Mouse (Mus musculus) testis, adult 2 months (tissue): ENCODE data around the gene Tnfaip8l1. TPM values are rescaled to one million over a fixed set of nuclear protein-coding genes. Genes with fewer than 3 reads are reported as not detected.

Source experiments
- H3K27ac ChIP-seq: fragments of 200-500 bp; 2 replicates; pipeline ENCODE4 v1.5.1; 2012; ENCODE audit warnings: low read depth, low read length; ENCODE audit not compliant: control insufficient read depth, insufficient read depth
- H3K27me3 ChIP-seq: fragments of 200-500 bp; 2 replicates; pipeline ENCODE4 v1.6.1; 2012; ENCODE audit warnings: mild to moderate bottlenecking, low read length, moderate library complexity; ENCODE audit not compliant: control insufficient read depth, insufficient read depth
- H3K36me3 ChIP-seq: fragments of 200-500 bp; 2 replicates; pipeline ENCODE4 v1.6.1; 2012; ENCODE audit warnings: mild to moderate bottlenecking, low read length; ENCODE audit not compliant: control insufficient read depth, insufficient read depth
- H3K4me1 ChIP-seq: fragments of 200-500 bp; 2 replicates; pipeline ENCODE4 v1.6.1; 2012; ENCODE audit warnings: low read length; ENCODE audit not compliant: control insufficient read depth, insufficient read depth
- H3K4me3 ChIP-seq: fragments of 200-500 bp; 2 replicates; pipeline ENCODE4 v1.5.1; 2012; ENCODE audit warnings: low read depth, mild to moderate bottlenecking, low read length, moderate library complexity, mixed read lengths; ENCODE audit not compliant: control insufficient read depth
- CTCF ChIP-seq: fragments of 200-500 bp; IDR thresholded peaks from 2 replicates; pipeline ENCODE4 v1.5.1; 2012; ENCODE audit warnings: low read depth, mild to moderate bottlenecking, inconsistent platforms, low read length, moderate library complexity; ENCODE audit not compliant: control insufficient read depth, insufficient read depth, insufficient replicate concordance
- POLR2A ChIP-seq: fragments of 200-500 bp; IDR thresholded peaks from 2 replicates; pipeline ENCODE4 v1.6.1; 2012; ENCODE audit warnings: low read depth, mild to moderate bottlenecking, inconsistent platforms, low read length, moderate library complexity; ENCODE audit not compliant: control insufficient read depth
- polyA plus RNA-seq: library from polyadenylated mRNA; depleted of rRNA; stranded (reverse); fragments of >200 nt; gene quantifications from 2 replicates; pipeline ENCODE4 v1.2.3, GENCODE M21; 2012

Gene Tnfaip8l1
- polyA plus RNA-seq, 1 experiment: 0.31 TPM

DNA sequence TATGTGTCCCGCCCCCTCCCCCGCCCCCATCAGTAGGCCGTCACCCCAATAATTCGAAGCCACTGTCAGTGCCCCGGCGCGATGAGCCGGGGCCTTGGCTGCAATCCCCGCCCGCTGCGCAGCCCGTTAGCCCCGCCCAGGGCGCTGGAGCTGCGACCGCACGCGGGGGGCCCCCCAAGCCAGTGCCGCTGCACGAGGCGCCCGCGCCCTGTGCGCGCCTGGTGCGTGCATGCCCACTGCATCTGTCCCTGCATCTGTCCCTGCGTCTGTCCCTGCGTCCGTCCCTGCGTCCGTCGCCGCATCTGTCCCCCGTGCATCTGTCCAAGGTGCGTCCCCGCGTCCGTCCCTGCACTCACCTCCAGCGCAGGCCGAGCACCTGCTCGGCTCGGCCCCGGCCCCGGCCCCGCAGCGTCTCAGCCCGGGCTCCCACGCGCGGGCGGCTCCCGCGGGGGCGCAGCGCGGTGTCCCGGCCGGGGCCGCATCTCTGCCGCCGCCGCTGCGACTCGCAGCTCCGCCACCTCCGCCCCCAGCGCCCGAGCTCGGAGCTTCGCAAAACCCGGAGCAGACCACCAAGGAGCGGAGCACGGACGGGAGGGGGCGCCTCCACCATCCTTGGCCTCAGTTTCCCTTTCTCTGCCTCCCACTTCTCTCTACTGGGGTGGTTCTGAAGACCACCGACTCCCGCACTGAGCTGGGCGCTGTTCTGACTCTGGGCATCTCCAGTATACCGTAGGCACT lies 22.2 kb upstream of the Tnfaip8l1 start, which contains the start of gene Sema6b:
Sema6b (minus strand) TSS at position 486 of the 738 bp plus-strand sequence.
- H3K27ac ChIP-seq: no peak within 1 kb of the TSS
- H3K4me1 ChIP-seq: peaks cover 24% of the 10 kb centered on the region

DNA sequence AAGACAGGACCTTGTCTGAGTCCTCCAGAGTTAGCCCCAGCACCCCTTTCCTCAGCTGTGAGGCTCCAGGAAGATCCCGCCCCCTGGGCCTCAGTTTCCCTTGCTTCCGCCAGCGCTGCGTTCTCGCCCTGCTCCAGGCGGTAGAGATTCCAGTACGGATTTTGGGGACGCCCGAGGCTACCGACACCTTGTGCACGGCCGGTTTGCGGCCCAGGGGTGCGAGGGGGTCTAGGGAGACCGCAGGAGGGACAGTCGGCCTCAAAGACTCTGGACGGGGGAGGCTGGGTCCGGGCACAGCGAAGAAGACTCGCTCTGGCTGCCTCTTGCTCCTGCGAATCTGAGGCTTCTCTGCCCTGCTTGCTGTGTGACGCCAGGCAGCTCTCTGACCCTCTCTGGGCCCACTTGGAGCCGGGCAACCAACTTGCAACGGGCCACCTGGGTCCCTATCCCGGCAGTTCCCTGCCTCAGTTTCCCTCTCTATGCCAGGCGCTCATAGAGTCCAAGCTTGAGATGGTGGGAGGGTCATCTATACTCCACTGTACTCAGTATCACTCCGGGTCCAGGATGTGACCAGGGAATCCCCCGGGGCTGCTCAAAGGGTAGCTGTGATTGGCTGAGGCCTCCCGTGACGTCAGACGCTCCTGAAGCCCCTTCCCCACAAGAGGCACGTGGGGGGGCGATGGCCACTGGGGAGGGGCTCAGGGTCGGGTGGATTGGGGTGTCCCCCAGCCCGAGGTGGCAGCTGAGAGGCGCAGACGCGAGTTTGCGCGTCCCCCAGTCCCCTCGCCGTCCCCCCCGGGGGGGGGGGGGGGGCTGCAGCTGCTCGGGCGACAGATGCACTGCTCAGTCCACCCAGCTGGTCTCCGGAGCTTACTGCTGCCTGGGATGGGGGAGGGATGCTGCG lies 20.3 kb upstream of the Tnfaip8l1 start:
- Histone ChIP-seq H3K36me3 (no peaks in the 10 kb centered on the region), H3K4me1 (peaks cover 24% of the 10 kb centered on the region), H3K27me3 (no peaks in the 10 kb centered on the region; the same call in 1 of the 2 replicates), H3K4me3 (peak overlapping the region; percentile 35), H3K27ac (no peak overlapping the region)
- TF ChIP-seq POLR2A (no peak), CTCF (no peak)

More for the DNA sequence above, 22.2 kb upstream of the Tnfaip8l1 start, which contains the start of gene Sema6b:
- TF ChIP-seq POLR2A (no peak), CTCF (no peak)
- Histone ChIP-seq H3K36me3 (no peaks in the 10 kb centered on the region), H3K4me3 (peak within 1 kb of the TSS; percentile 81), H3K27me3 (no peaks in the 10 kb centered on the region; the same call in 1 of the 2 replicates)

DNA sequence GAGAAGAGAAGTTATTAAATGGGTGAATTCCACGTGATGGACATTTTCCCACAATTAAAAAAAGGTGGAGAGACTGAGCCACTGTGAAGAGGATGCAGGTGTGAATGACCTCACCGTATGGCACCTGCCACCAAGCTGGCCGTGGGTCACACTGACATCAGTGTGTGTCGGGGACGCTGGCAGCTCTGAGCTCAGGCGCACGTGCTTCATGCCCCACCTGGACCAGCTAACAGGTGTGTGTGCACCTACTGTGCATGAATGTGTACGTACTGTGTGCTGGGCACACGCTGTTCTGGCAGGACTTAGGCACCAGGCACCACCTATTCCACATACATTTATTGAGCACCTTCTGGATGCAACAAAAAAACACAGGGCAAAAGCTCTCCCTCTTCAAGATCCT lies 17.7 kb upstream of the Tnfaip8l1 start:
- Histone ChIP-seq H3K4me1 (peaks cover 17% of the 10 kb centered on the region), H3K36me3 (no peaks in the 10 kb centered on the region), H3K27me3 (no peaks in the 10 kb centered on the region; the same call in 1 of the 2 replicates), H3K27ac (no peak overlapping the region), H3K4me3 (no peak overlapping the region)
- TF ChIP-seq CTCF (no peak), POLR2A (no peak)

DNA sequence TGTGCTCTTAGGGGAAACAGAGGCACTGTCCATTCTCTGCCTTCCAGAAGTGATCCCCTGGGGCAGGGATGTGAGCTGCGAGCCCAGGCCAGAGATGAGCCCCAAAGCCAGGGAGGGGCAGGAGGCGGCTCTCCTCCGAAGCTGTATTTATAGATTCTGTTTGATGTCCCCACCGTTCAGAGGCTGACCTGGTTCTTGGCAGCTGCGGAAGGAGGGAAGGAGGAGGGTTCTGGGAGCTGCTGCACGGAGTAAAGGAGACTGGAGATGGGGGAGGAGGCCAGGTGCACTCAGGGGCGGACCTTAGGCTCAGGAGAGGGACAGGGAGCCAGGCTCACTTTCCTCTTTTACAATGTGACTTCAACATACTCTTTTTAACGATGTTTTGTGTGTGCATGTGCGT lies 16.1 kb upstream of the Tnfaip8l1 start:
- peaks cover 10% of the 10 kb centered on the region for H3K4me1 ChIP-seq
- H3K27ac ChIP-seq: no peak overlapping the region
- H3K27me3 ChIP-seq: no peaks in the 10 kb centered on the region
- TF ChIP-seq POLR2A (no peak), CTCF (no peak)
- H3K36me3 ChIP-seq: no peaks in the 10 kb centered on the region
- H3K4me3 ChIP-seq: no peak overlapping the region

DNA sequence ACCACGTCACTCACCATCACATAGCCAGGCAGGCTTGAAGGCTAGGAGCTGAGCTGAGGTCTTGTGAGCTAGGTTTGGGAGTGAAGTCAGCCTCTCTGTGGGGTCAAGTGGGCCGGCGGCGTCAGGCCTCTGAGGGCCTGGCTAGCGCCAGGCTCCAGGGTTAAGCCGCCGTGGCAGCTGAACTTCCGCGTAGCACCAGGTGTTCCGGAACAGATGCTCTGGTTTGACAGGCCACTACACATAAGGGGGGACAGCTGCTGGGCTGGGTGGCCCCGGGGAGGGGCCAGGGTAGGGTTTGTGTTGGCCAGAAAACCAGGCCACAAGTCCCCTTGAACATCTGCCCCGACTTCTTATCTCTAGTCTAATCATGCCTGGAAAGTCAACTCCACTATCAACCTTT lies 14.9 kb upstream of the Tnfaip8l1 start:
- Histone ChIP-seq H3K27me3 (no peaks in the 10 kb centered on the region), H3K4me1 (peaks cover 4% of the 10 kb centered on the region), H3K27ac (no peak overlapping the region), H3K4me3 (no peak overlapping the region), H3K36me3 (no peaks in the 10 kb centered on the region)
- no peak for TF ChIP-seq POLR2A
- no peak for TF ChIP-seq CTCF

DNA sequence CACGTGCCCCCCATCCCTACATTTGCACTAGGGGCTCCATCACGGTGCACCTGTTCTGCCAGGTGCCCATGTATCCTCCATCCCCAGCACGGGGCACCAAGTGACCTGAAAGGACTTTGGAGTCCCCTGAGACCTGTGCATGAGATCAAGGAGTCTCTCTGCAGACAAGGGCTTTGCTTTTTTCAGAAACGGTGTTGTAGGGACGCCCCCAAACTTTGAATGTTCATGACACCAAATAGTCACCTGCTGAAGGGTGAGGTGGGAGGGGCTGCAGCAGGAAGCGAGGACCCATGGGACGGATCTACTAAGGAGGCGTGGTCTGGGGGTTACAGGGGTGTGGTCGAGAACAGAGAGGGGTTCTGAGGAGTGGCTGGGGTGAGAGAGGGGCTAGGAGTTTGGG lies 14.0 kb upstream of the Tnfaip8l1 start:
- no peaks in the 10 kb centered on the region for H3K27me3 ChIP-seq
- no peaks in the 10 kb centered on the region for H3K36me3 ChIP-seq
- no peak for TF ChIP-seq CTCF
- no peak for TF ChIP-seq POLR2A
- H3K4me3 ChIP-seq: no peak overlapping the region
- no peak overlapping the region for H3K27ac ChIP-seq
- peaks cover 4% of the 10 kb centered on the region for H3K4me1 ChIP-seq

DNA sequence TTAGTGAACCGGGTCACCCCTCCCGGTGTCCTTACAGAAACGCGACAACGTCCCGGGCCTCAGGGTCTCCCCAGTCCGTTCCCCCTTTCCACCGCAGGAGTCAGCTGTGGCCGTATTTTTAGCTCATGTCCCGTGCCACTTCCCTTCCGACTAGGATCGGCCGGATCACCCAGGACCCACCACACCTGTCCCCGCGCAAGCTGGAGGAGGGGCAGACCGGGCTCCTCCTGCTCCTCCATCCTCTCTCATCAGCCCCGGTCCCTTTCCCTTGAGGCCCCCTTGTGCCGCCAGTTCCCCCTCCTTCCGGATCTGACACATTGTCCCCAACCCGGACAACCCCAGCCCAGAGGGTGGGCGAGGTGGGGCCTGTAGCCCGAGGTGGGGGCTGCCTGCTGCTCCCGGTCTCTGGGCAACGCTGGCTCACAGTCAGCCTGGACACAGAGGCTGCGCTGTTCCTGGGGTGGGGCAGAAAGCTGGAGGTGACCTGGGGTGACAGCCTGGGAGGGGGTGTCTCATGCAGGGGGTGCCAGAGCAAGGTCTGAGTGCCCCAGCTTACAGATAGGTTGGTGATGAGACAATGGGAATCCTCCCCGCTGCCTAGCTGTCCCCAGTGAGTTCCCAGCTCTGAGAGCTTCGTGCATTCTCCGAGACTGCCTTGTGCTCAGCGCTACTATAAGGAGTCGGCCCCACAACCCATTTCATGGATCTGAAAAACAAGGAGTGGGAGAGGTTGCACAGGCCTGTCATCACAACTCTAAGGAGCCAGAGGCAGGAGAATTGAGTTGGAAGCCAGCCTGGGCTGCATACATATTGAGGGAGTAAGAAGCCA lies 13.3 kb upstream of the Tnfaip8l1 start:
- H3K4me1 ChIP-seq: peaks cover 4% of the 10 kb centered on the region
- H3K36me3 ChIP-seq: no peaks in the 10 kb centered on the region
- H3K27me3 ChIP-seq: no peaks in the 10 kb centered on the region
- peak overlapping the region; percentile 8; the same call in 1 of the 2 replicates for H3K4me3 ChIP-seq
- H3K27ac ChIP-seq: no peak overlapping the region
- TF ChIP-seq POLR2A (no peak), CTCF (no peak)
